Mouse (Mus musculus) layer of hippocampus, adult 9-11 months (tissue): ENCODE measurements around the gene Sult2b1.

Source experiments
- DNase-seq: peaks from one replicate; pipeline ENCODE4 v3.0.0; 2022

Sult2b1 gene

DNA sequence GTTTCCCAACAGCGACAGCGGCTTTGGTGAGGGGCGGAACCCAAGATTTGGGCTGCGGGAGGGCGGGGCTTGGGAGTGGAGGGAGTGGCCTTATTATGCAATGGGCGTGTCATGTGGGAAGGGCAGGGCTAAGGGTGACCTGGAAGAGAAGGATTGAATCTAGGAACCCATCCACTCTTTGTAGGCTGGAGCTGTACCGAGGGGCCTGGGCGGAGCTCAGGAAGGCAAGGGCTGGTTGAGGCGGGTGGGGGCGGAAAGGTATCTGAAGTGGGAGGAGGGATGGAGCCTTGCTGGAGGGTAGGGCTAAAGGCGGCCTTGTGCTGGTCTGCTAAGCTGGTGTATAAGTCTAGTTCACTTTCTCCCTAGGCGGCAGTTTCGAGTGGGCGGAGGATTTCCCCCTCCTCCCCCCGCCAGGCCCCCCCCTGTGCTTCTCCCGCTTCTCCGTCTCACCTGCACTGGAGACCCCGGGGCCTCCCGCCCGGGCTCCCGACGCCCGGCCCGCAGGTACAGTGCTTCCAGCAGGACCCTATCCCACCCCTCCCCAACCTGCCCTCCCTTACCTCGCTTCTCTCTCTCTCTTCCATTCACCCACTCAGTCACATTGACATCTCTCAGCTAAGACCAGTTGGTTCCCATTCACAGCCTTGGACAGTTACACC lies 16.2 kb upstream of the Sult2b1 start:
- DNase-seq, result no peak

DNA sequence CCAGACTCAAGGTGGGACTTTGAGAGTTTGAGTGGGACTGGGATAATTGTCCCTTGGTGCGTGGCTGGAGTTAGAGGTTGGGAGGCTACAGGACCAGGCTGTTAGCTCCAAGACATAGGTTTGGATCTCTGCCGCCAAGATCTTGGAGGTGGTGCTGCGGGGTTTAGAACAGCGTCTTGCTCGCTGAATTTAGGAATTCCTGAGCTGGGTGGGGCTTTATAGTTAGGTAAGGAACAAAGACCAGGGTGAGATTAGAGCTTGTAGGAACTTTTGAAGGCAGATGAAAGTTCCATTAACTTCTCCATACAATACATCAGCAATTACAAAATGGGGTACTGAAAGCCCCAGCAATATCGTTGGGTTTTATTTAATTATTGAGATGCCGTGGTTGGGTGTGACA lies 15.5 kb upstream of the Sult2b1 start:
- no peak for DNase-seq

- no peak for DNase-seq
Measured at GRCm38 (mm10) chr7:45798931-45799330, 14.5 kb upstream of the Sult2b1 start.

GRCm38 (mm10) chr7:45798511-45798836 lies 14.0 kb upstream of the Sult2b1 start:
- DNase-seq, result no peak

DNA sequence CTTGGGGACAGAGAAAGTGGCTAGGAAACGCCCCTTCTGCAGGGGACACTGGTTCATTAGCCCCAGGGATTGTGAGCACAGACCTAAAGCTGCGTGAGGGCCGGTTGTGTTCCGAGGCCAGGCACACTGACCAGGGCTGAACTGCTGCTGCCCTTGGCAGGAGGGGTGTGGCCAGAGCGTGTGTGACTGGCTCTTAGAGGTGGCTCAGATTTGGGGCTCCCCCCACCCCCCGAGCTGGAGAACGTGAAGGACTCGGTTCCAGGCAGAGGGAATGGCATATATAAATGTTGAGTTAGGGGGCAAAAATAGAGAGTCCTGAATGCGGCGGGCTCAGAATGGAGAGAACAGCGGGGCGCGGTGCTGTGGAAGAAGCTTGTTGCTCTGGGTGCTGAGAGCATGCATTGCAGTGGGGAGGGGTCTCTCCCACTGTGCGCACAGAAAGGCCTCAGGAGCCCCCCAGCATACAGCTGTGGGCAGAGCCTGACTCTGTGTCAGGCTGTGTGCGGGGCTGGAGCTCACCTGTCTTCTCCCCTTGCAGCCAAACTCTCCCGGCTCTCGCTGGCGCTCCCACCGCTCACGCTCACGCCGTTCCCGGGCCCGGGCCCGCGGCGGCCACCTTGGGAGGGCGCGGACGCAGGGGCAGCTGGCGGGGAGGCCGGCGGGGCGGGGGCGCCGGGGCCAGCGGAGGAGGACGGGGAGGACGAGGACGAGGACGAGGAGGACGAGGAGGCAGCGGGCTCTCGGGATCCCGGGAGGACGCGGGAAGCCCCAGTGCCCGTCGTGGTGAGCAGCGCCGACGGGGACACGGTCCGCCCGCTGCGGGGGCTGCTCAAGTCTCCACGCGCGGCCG lies 13.4 kb upstream of the Sult2b1 start:
- no peak for DNase-seq

- no peak for DNase-seq
Measured at GRCm38 (mm10) chr7:45796950-45797349, 12.5 kb upstream of the Sult2b1 start.

DNA sequence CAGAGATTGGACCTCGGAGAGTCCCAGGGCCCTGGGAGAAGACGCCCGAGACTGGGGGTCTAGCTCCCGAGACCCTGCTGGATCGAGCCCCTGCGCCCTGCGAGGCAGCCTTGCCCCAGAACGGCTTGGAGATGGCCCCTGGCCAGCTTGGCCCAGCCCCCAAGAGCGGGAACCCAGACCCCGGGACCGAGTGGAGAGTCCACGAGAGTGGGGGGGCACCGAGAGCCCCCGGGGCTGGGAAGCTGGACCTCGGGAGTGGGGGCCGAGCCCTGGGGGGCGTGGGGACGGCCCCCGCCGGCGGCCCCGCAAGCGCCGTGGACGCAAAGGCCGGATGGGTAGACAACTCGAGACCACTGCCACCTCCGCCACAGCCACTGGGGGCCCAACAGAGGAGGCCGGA lies 10.5 kb upstream of the Sult2b1 start:
- DNase-seq, result no peak

GRCm38 (mm10) chr7:45793969-45794585 lies 9.6 kb upstream of the Sult2b1 start:
- DNase-seq, result no peak

GRCm38 (mm10) chr7:45793240-45793639 lies 8.8 kb upstream of the Sult2b1 start:
- no peak for DNase-seq

DNA sequence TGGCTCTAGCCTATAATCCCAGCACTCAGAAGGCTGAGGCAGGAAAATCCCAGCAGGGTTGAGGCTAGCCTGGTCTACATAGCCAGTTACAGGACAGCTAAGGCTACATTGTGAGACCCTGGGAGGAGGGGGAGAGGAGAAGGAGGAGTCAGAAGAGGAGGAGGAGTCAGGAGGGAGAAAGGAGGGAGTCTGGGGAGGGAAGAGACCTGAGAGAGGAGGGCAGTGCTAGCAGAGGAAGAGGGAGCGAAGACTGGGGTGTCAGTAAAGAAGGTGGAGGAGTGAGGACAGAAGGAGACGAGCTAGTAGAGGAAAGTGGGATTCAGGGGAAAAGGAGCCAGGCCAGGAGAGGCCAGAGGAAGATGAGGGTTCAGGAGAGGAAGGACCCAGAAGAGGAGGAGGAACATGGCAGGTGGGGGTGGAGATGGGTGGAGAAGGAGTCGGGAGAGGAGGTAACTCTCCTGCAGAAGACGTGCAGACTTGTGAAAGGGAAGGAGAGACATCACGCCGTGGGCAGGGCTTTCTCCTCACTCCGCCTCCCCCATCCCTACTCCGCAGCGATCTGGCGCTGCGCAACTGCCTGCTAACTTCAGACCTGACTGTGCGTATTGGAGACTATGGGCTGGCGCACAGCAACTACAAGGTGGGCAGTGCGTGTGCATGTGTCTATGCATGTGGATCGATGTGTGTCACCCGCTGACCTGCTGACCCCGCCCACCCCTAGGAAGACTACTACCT lies 7.5 kb upstream of the Sult2b1 start:
- peak; percentile 1 for DNase-seq

DNA sequence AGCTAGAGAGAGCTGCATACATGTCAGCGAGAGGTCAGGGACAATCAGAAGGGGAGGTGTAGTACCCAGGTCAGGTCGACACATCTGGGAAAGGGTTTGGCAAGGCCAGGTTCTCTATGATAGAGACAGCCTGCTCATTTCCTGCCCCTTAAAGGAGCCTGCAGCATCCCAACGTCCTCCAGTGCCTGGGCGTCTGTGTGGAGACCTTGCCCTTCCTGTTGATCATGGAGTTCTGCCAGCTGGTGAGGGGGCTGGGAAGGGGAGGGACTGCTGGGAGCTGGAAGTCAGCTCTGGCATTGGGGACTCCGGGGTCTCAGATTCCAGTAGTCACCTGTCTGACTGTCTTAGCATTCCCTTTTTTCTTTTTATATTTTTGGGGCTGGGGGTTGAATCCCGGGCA lies 6.3 kb upstream of the Sult2b1 start:
- DNase-seq, result no peak

DNA sequence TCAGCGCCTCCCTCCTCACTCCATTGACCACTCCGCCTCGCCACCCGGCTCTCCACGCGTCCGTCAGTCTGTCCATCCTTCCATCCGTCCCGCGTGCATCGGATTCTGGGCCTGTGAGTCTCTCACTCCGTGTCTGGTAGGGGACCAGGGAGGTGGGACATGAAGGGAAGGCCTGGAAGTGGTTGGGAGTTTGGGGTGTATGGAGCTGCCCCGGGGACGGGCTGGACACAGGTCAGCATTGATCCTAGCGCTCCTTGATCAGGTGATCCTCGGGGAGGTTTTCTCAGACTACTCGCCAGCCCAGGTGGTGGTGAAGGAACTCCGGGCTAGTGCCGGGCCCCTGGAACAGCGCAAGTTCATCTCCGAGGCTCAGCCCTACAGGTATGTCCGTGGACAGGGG lies 3.2 kb upstream of the Sult2b1 start:
- no peak for DNase-seq

- DNase-seq, result peak; percentile 82
Measured at GRCm38 (mm10) chr7:45786661-45787413, 2.4 kb upstream of the Sult2b1 start.

DNA sequence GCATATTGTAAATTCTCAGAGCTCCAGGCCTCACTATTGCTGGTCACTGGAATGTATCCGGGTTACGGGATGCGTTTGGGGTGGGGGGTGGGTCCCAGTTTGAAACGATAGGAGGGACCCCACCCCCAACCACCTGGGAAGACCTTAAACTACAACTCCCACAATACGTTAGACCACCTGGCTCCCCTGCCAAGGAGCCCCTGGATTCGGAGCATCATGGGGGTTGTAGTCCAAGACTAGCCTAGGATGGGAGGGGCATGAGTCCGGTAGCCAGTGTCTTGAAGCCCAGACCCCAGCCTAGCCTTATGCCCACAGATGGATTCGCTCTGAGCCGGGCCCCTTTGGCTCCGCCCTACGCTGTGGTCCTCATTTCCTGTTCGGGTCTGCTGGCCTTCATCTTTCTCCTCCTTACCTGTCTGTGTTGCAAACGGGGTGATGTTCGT lies 1.7 kb upstream of the Sult2b1 start:
- DNase-seq, result no peak

- no peak for DNase-seq
Measured at GRCm38 (mm10) chr7:45785388-45786135, 1.1 kb upstream of the Sult2b1 start.

DNA sequence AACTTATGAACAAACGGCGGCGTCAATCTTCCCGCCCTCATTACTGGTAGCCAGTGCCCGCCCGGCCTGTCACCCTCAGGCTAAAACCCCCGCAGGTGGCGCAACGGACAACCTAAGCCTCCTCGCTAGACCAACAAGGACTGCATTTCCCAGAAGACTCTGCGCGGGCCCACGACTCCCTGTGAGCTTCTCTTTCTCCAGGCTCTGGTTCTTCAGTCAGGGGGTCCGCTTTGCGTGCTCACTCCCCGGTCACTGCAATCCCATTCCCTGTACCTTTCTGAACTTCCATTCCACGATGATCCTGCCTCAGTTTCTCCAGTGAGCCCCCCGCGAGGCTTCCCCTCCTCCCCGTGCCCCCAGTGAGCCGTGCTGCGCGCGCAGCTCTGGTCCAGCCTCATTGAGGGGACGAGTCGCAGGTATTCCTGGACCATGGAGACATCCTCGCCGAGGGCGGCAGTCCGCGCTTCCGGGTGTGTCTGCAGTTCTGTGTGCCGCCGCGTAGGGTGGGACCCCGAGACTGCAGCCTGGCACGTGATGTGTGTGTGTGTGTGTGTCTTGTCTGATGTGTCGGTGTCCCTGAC lies 868 bp downstream of the Sult2b1 start, which contains the start of gene Lmtk3:
Gene Lmtk3, plus strand, starts transcription at position 228 of the 581 bp plus-strand sequence.
- peak; percentile 85 for DNase-seq

- no peak for DNase-seq
Measured at GRCm38 (mm10) chr7:45782271-45782670, 2.2 kb downstream of the Sult2b1 start.

DNA sequence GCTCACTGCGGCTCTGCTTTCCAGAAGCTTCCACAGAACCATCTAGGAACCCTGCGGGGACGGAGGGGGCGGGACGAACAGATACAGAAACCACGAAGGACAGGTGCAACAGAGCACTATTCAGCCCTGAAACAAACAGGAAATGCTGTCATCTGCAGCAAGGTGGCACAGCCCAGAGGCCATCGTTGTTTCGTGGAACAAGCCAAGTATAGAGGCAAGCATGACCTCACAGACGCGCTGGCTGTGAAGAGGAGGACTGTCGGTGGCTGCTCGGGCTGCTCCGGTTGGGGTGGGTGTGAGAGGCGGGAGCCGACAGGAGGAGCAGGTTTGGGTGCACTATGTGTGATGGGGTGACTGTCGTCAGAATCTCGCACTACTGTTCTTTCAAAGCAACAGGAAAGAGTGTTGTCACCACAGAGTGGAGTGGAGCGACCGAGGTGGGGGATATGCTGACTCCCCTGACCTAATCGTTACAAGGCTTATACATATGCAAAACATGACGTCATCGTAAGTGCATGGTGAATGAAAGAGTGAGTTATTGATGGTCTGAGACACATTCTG lies 5.3 kb downstream of the Sult2b1 start:
- DNase-seq, result no peak

GRCm38 (mm10) chr7:45775237-45775636 lies 9.2 kb downstream of the Sult2b1 start:
- DNase-seq, result no peak

DNA sequence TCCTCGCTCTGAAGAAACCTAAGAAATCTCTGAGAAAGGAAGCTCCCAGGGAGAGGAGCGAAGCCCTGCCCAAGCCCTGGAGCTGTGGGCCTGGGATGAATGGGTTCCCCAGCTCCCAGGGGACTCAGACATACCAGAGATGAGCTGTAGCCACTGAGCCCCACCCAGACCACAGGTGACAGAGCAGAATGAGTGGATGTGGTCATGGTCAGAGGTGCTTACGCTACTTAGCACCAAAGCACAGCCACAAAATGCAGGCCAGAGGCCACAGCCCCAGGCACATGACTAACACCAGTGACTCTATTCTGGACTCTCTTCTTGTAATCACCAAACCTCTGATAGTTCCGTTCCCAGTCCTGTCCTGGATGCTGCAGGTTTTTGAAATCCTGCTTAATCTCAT lies 13.4 kb downstream of the Sult2b1 start:
- no peak for DNase-seq
